Mouse (Mus musculus) testis, adult 2 months (tissue): ENCODE results near the gene Gm884. TPM values are rescaled to one million over a fixed set of nuclear protein-coding genes. Genes with fewer than 3 reads are reported as not detected.
A peak's percentile ranks its signal among the peaks of the same experiment; 100 is the strongest.

Source experiments
- H3K27ac ChIP-seq: fragments of 200-500 bp; 2 replicates; pipeline ENCODE4 v1.5.1; 2012; ENCODE audit warnings: low read depth, low read length; ENCODE audit not compliant: control insufficient read depth, insufficient read depth
- H3K27me3 ChIP-seq: fragments of 200-500 bp; 2 replicates; pipeline ENCODE4 v1.6.1; 2012; ENCODE audit warnings: mild to moderate bottlenecking, low read length, moderate library complexity; ENCODE audit not compliant: control insufficient read depth, insufficient read depth
- H3K36me3 ChIP-seq: fragments of 200-500 bp; 2 replicates; pipeline ENCODE4 v1.6.1; 2012; ENCODE audit warnings: mild to moderate bottlenecking, low read length; ENCODE audit not compliant: control insufficient read depth, insufficient read depth
- H3K4me1 ChIP-seq: fragments of 200-500 bp; 2 replicates; pipeline ENCODE4 v1.6.1; 2012; ENCODE audit warnings: low read length; ENCODE audit not compliant: control insufficient read depth, insufficient read depth
- H3K4me3 ChIP-seq: fragments of 200-500 bp; 2 replicates; pipeline ENCODE4 v1.5.1; 2012; ENCODE audit warnings: low read depth, mild to moderate bottlenecking, low read length, moderate library complexity, mixed read lengths; ENCODE audit not compliant: control insufficient read depth
- CTCF ChIP-seq: fragments of 200-500 bp; IDR thresholded peaks from 2 replicates; pipeline ENCODE4 v1.5.1; 2012; ENCODE audit warnings: low read depth, mild to moderate bottlenecking, inconsistent platforms, low read length, moderate library complexity; ENCODE audit not compliant: control insufficient read depth, insufficient read depth, insufficient replicate concordance
- POLR2A ChIP-seq: fragments of 200-500 bp; IDR thresholded peaks from 2 replicates; pipeline ENCODE4 v1.6.1; 2012; ENCODE audit warnings: low read depth, mild to moderate bottlenecking, inconsistent platforms, low read length, moderate library complexity; ENCODE audit not compliant: control insufficient read depth
- polyA plus RNA-seq: library from polyadenylated mRNA; depleted of rRNA; stranded (reverse); fragments of >200 nt; gene quantifications from 2 replicates; pipeline ENCODE4 v1.2.3, GENCODE M21; 2012; rRNA removed

The Gm884 gene
- 21.5 and 29.5 TPM in 2 replicates for polyA plus RNA-seq

DNA sequence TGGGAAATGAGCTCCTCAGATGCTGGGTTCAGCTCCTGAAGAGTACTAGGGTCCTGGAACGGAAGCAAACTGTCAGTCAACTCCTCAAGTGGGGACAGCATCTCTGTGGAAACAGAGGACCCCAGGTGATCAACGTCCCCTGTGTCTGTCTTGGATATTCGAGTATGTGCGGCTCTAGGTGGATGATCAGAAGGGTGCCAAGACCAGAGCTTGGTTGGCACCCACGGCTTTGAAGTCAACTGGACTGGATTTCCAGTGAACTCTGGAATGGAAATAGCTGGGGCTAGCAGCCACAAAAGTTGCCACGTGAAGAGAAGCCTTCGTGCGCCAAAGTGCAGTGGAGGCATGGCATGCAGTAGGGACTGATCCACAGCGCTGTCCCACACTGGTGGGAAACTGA is at the start of gene Gm884:
Gm884 (minus strand) TSS at position 101 of the 400 bp plus-strand sequence.
- H3K36me3 ChIP-seq = peaks cover 9% of the 10 kb centered on the region

DNA sequence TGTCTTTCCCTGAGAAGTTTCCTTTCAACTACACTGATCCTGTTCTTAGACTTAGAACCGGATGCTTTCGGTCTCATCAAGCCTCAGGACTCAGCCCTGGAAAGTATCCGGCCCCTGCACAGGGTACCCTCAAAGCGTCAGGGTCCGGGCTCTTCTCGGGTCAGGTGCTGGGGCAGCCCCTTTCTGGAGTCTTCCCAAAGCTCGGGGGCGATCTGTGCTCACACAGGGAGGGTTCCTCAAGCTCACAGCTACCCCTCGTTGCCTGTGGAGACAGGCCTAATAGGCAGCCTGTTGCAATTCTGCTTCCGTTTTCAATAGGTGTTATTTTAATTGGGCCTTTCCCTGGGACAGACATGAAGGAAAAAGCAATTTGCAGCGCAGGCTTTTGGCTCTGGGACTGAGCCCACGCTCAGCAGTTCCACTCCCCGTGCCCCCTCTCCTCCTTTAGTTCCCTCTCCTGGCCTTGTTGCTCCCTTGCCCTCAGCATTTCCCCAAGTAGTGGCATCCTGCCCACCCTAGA is 46.0 kb upstream of the Gm884 start:
- Histone ChIP-seq H3K36me3 (no peaks in the 10 kb centered on the region), H3K4me1 (no peaks in the 10 kb centered on the region), H3K4me3 (no peak overlapping the region), H3K27me3 (no peaks in the 10 kb centered on the region), H3K27ac (no peak overlapping the region)
- TF ChIP-seq CTCF (no peak), POLR2A (no peak)

More for the DNA sequence above, at the start of gene Gm884:
- H3K27ac ChIP-seq = peak within 1 kb of the TSS; percentile 54
- no peaks in the 10 kb centered on the region for H3K27me3 ChIP-seq
- TF ChIP-seq POLR2A = peak; percentile 81; the same call in 1 of the 2 replicates
- TF ChIP-seq CTCF = no peak
- H3K4me1 ChIP-seq = no peaks in the 10 kb centered on the region
- H3K4me3 ChIP-seq = peak within 1 kb of the TSS; percentile 90

DNA sequence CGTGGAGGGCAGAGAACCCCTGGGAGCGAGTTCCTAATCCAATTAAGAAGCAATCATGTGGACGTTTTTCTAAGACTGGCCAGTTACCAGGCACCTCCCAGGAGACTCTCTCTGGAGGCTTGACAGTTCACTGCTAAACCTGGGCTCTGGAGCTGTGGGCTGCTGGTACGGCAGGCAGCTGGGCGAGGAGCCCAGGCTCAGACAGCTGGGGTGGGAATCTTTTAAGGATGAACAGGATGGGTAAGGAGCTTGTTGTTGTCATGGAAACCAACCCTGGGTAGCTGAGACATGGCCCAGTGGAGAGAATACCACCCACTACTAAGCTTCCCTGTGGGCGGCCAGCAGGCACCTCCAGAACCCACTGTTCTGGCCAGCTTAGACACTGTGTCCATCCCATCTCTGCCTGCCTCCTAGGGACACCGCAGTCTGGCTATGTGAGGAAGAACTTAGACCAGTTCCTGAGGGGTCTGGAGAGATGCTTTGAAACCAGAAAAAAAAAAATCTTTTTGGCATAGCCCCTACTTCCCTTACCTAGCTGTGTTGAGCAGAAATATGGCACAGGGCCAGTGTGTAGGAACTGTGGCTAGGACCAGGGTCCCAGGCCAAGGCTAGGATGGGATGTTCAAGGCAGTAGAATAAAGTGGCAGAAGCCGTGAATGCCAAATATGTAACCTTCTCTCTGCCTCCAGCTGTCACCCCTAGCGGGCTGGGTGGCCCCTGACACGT is 45.4 kb upstream of the Gm884 start:
- no peak for TF ChIP-seq POLR2A
- no peak for TF ChIP-seq CTCF
- Histone ChIP-seq H3K4me3 (no peak overlapping the region), H3K27ac (no peak overlapping the region), H3K27me3 (no peaks in the 10 kb centered on the region), H3K36me3 (no peaks in the 10 kb centered on the region), H3K4me1 (no peaks in the 10 kb centered on the region)

DNA sequence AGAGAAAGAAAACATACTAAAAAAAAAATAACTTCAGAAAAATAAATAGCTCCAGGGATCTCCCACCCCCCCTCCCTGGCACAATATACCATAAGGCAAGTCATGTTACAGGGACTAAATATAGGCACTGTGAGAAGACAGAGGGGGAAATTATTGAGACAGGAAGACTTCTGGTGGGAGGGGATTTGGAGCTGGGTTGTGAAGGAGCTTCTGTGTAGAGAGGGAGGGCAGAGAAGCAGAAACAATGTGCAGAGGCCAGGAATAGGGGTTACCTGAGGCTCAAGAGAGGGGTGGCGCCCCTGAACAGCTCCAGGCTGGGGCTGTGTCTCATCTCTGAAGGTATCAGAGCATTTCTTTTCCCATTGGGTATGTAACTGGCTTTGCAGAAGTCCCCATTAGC is 44.8 kb upstream of the Gm884 start:
- no peak for TF ChIP-seq CTCF
- TF ChIP-seq POLR2A = no peak
- H3K4me1 ChIP-seq = no peaks in the 10 kb centered on the region
- H3K4me3 ChIP-seq = no peak overlapping the region
- H3K27ac ChIP-seq = no peak overlapping the region
- H3K27me3 ChIP-seq = no peaks in the 10 kb centered on the region
- H3K36me3 ChIP-seq = no peaks in the 10 kb centered on the region

DNA sequence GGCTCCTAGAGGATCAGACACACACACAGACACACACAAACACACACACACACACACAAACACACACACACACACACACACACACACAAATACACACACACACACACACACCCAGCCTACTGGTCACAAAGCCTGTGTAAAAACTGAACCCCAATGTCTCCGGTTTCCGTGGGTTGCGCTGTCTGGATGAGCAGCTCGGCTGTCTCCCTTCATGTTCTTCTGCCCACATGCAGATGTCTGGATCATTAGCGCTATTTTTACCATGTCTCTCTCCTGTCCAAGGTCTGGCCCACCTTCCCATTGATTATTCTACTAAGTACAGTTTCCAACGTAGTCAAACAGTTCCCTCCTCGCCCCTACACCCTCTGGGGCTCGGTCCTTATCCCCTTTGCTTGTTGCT is 42.2 kb upstream of the Gm884 start:
- no peaks in the 10 kb centered on the region for H3K4me1 ChIP-seq
- no peak overlapping the region for H3K27ac ChIP-seq
- no peak for TF ChIP-seq CTCF
- no peak for TF ChIP-seq POLR2A
- no peak overlapping the region for H3K4me3 ChIP-seq
- H3K27me3 ChIP-seq = no peaks in the 10 kb centered on the region
- H3K36me3 ChIP-seq = no peaks in the 10 kb centered on the region

DNA sequence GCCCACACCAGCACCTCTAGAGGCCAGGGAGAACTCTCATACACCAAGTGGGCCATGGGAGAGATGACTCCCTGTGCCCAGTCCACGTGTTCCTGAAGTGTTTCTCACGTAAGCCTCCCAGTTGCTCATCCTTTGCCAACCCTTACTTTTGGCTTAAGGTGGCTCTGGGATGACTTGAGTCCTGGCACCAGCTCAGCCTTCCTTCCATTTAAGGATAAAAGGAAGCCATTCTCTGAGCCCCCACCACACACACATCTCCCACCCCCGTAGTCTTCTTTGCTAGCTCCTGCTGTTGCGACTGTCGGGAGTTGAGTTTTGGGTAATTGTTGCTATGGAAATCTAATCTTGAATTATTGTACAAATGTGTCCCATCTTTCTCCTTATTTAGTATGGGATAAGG is 41.6 kb upstream of the Gm884 start:
- TF ChIP-seq POLR2A (no peak), CTCF (no peak)
- Histone ChIP-seq H3K4me1 (no peaks in the 10 kb centered on the region), H3K27me3 (no peaks in the 10 kb centered on the region), H3K4me3 (no peak overlapping the region), H3K27ac (no peak overlapping the region), H3K36me3 (no peaks in the 10 kb centered on the region)

DNA sequence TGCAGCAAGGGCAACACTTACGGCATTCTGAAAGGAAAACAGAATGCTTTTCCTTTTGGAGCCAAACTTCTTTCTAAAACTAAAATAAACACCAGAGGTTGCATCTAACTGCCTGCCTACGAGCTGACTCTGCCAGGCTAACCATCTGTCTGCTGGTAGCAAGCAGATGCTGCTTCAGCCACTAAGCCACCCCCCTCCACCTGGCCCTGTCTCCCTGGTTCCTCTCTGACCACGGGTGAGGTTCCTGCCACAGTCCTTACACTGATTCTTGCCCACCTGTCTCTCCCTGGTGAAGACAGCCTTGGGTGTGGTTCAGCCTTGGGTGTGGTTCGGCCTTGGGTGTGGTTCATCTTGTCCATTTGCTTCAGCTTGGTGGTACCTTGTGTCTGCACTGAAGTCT is 40.9 kb upstream of the Gm884 start:
- Histone ChIP-seq H3K4me3 (no peak overlapping the region), H3K4me1 (no peaks in the 10 kb centered on the region), H3K27me3 (no peaks in the 10 kb centered on the region), H3K36me3 (no peaks in the 10 kb centered on the region), H3K27ac (no peak overlapping the region)
- TF ChIP-seq CTCF = no peak
